Mouse (Mus musculus): ENCODE measurements around the gene Hspg2.

Gene Hspg2

GRCm38 (mm10) chr4:137481381-137482030 lies 12.9 kb downstream of the Hspg2 start:
- no peak for DNase-seq

- DNase-seq, result no peak
These were observed 15.3 kb downstream of the Hspg2 start for GRCm38 (mm10) chr4:137483871-137484270.

- DNase-seq, result peak; percentile 95 to 96
These were observed 16.0 kb downstream of the Hspg2 start for GRCm38 (mm10) chr4:137484586-137484985.

- DNase-seq, result peak; percentile 43 to 44
These were observed 16.8 kb downstream of the Hspg2 start for GRCm38 (mm10) chr4:137485258-137485960.

- DNase-seq, result peak; percentile 43 to 53
These were observed 17.8 kb downstream of the Hspg2 start for GRCm38 (mm10) chr4:137486081-137487014.

- no peak for DNase-seq
These were observed 18.9 kb downstream of the Hspg2 start for GRCm38 (mm10) chr4:137487286-137488000.

- DNase-seq, result no peak
These were observed 19.5 kb downstream of the Hspg2 start for GRCm38 (mm10) chr4:137488038-137488437.

GRCm38 (mm10) chr4:137488571-137489303 lies 20.2 kb downstream of the Hspg2 start:
- DNase-seq, result peak; percentile 44 to 45

GRCm38 (mm10) chr4:137489996-137490395 lies 21.4 kb downstream of the Hspg2 start:
- DNase-seq, result no peak

- peak; percentile 42 to 51 for DNase-seq
These were observed 24.0 kb downstream of the Hspg2 start for GRCm38 (mm10) chr4:137492563-137492962.

GRCm38 (mm10) chr4:137493187-137493586 lies 24.6 kb downstream of the Hspg2 start:
- no peak for DNase-seq

GRCm38 (mm10) chr4:137494751-137495500 lies 26.4 kb downstream of the Hspg2 start:
- DNase-seq, result peak; percentile 77 to 88

GRCm38 (mm10) chr4:137495501-137496100 lies 27.0 kb downstream of the Hspg2 start:
- no peak for DNase-seq

GRCm38 (mm10) chr4:137497367-137497766 lies 28.8 kb downstream of the Hspg2 start:
- DNase-seq, result no peak

- DNase-seq, result no peak
These were observed 29.5 kb downstream of the Hspg2 start for GRCm38 (mm10) chr4:137497892-137498722.

GRCm38 (mm10) chr4:137498882-137499583 lies 30.5 kb downstream of the Hspg2 start:
- DNase-seq, result no peak

- no peak for DNase-seq
These were observed 31.6 kb downstream of the Hspg2 start for GRCm38 (mm10) chr4:137500149-137500548.

- DNase-seq, result no peak
These were observed 32.4 kb downstream of the Hspg2 start for GRCm38 (mm10) chr4:137500953-137501352.

- DNase-seq, result no peak
These were observed 33.6 kb downstream of the Hspg2 start for GRCm38 (mm10) chr4:137502183-137502582.
